Mouse (Mus musculus) MEL (cell line): ENCODE measurements at regions not wholly inside any gene's neighbourhood (a gene's known extent, or its start where the extent isn't known, plus 50 kb on each side); places are given as distances from the start of the nearest gene placed in this dataset.

ENCODE experiments used
- CHD1 ChIP-seq: IDR thresholded peaks from 2 replicates; pipeline ENCODE4 v1.6.1; 2012; ENCODE audit warnings: low read depth, mild to moderate bottlenecking, inconsistent platforms, low read length, improper control_type of control experiment
- CTCF ChIP-seq, 3 experiments: IDR thresholded peaks in 2 of 3; conservative IDR thresholded peaks in 1 of 3; 2 replicates each; pipeline ENCODE4 v1.5.1; 2011 to 2012; ENCODE audit warnings: low read length in 3 of 3, low read depth in 2 of 3, mild to moderate bottlenecking in 2 of 3, improper control_type of control experiment in 1 of 3, inconsistent platforms in 1 of 3, mixed read lengths in 1 of 3, moderate library complexity in 1 of 3; ENCODE audit not compliant: control insufficient read depth in 1 of 3, insufficient read depth in 1 of 3, poor library complexity in 1 of 3, severe bottlenecking in 1 of 3
- E2F4 ChIP-seq: IDR thresholded peaks from 2 replicates; pipeline ENCODE4 v1.6.1; 2011; ENCODE audit warnings: low read depth, low read length, improper control_type of control experiment, borderline replicate concordance
- GABPA ChIP-seq: IDR thresholded peaks from 2 replicates; pipeline ENCODE4 v1.6.1; 2012; ENCODE audit warnings: low read depth, mild to moderate bottlenecking, inconsistent platforms, low read length, improper control_type of control experiment, moderate library complexity
- GATA1 ChIP-seq: IDR thresholded peaks from 2 replicates; pipeline ENCODE4 v1.6.1; 2011; ENCODE audit warnings: low read depth, low read length, improper control_type of control experiment
- MAX ChIP-seq: IDR thresholded peaks from 2 replicates; pipeline ENCODE4 v1.6.1; 2011; ENCODE audit warnings: low read length, improper control_type of control experiment
- MYC ChIP-seq: IDR thresholded peaks from 2 replicates; pipeline ENCODE4 v1.6.1; 2011; ENCODE audit warnings: low read depth, mild to moderate bottlenecking, low read length, improper control_type of control experiment, moderate library complexity
- ZMIZ1 ChIP-seq: IDR thresholded peaks from 2 replicates; pipeline ENCODE4 v1.6.1; 2012; ENCODE audit warnings: low read depth, mild to moderate bottlenecking, inconsistent platforms, low read length, improper control_type of control experiment, moderate library complexity

GRCm38 (mm10) chr4:48779202-48779905 is 116.0 kb downstream of the Cavin4 start:
- TF ChIP-seq CTCF (IDR thresholded peaks at IDR 0.05 in 2 of 3, conservative IDR thresholded peaks at IDR 0.05 in 1 of 3; ENCODE audit: control insufficient read depth in 1 of 3, insufficient read depth in 1 of 3, low read depth in 2 of 3, low read length in 3 of 3, poor library complexity in 1 of 3, severe bottlenecking in 1 of 3): peak; percentile 50 to 72 (median 57)
- TF ChIP-seq MYC: no peak
- TF ChIP-seq MAX: no peak
- TF ChIP-seq GABPA: no peak
- TF ChIP-seq ZMIZ1: no peak
- TF ChIP-seq GATA1: no peak
- no peak for TF ChIP-seq E2F4
- no peak for TF ChIP-seq CHD1
